Mouse (Mus musculus) myocyte (in vitro differentiated cells): Measurements from ENCODE around the gene Fgf9. TPM values are rescaled to one million over a fixed set of nuclear protein-coding genes. Genes with fewer than 3 reads are reported as not detected.

ENCODE experiments used
- H3K27me3 ChIP-seq: one replicate; pipeline ENCODE4 v1.6.1; 2011; ENCODE audit not compliant: control insufficient read depth, insufficient read depth, insufficient read length
- H3K36me3 ChIP-seq: one replicate; pipeline ENCODE4 v1.6.1; 2011; ENCODE audit not compliant: control insufficient read depth, insufficient read depth
- H3K4me2 ChIP-seq: one replicate; pipeline ENCODE4 v1.6.1; 2011; ENCODE audit warnings: low read depth, control low read depth
- H3K4me3 ChIP-seq: one replicate; pipeline ENCODE4 v1.5.1; 2011; ENCODE audit warnings: mild to moderate bottlenecking, control low read depth, moderate library complexity
- H3K79me2 ChIP-seq: one replicate; pipeline ENCODE4 v1.6.1; 2011; ENCODE audit not compliant: control insufficient read depth, insufficient read depth
- H3ac ChIP-seq: one replicate; pipeline ENCODE4 v1.6.1; 2011; ENCODE audit not compliant: control insufficient read depth, insufficient read length
- CEBPB ChIP-seq: IDR thresholded peaks from 2 replicates; pipeline ENCODE4 v1.6.1; 2011; ENCODE audit warnings: mild to moderate bottlenecking, moderate library complexity; ENCODE audit not compliant: poor library complexity, insufficient read depth, severe bottlenecking
- E2F4 ChIP-seq: IDR thresholded peaks from one replicate; pipeline ENCODE4 v1.6.1; 2011; ENCODE audit warnings: mild to moderate bottlenecking, control low read depth, moderate library complexity; ENCODE audit not compliant: insufficient read depth
- MAX ChIP-seq: IDR thresholded peaks from one replicate; pipeline ENCODE4 v1.6.1; 2011; ENCODE audit warnings: low read depth, mild to moderate bottlenecking, control low read depth
- MYOD1 ChIP-seq, 3 experiments: IDR thresholded peaks; one replicate each; pipeline ENCODE4 v1.6.1; 2011; ENCODE audit warnings: control low read depth in 2 of 3, low read depth in 2 of 3, mild to moderate bottlenecking in 2 of 3, moderate library complexity in 1 of 3; ENCODE audit not compliant: insufficient read length in 2 of 3, control insufficient read depth in 1 of 3
- MYOG ChIP-seq, 3 experiments: IDR thresholded peaks; one replicate each; pipeline ENCODE4 v1.6.1; 2011; ENCODE audit warnings: control low read depth in 2 of 3, low read depth in 2 of 3, mild to moderate bottlenecking in 2 of 3; ENCODE audit not compliant: insufficient read length in 2 of 3, control insufficient read depth in 1 of 3, insufficient read depth in 1 of 3
- POLR2A ChIP-seq: IDR thresholded peaks from one replicate; pipeline ENCODE4 v1.6.1; 2011; ENCODE audit warnings: low read depth, mild to moderate bottlenecking, control low read depth, moderate library complexity; ENCODE audit not compliant: insufficient read length
- POLR2AphosphoS2 ChIP-seq: IDR thresholded peaks from one replicate; pipeline ENCODE4 v1.6.1; 2011; ENCODE audit warnings: low read depth, control low read depth; ENCODE audit not compliant: insufficient read length
- REST ChIP-seq: IDR thresholded peaks from one replicate; pipeline ENCODE4 v1.6.1; 2011; ENCODE audit warnings: mild to moderate bottlenecking, control low read depth, moderate library complexity; ENCODE audit not compliant: insufficient read depth, insufficient read length
- SRF ChIP-seq: IDR thresholded peaks from one replicate; pipeline ENCODE4 v1.6.1; 2011; ENCODE audit warnings: low read depth; ENCODE audit not compliant: control insufficient read depth, insufficient read length
- TCF12 ChIP-seq: IDR thresholded peaks from one replicate; pipeline ENCODE4 v1.6.1; 2011; ENCODE audit warnings: mild to moderate bottlenecking, control low read depth; ENCODE audit not compliant: poor library complexity, insufficient read depth, severe bottlenecking
- TCF3 ChIP-seq: IDR thresholded peaks from one replicate; pipeline ENCODE4 v1.6.1; 2011; ENCODE audit warnings: low read depth, control low read depth; ENCODE audit not compliant: insufficient read length
- USF1 ChIP-seq: IDR thresholded peaks from one replicate; pipeline ENCODE4 v1.6.1; 2011; ENCODE audit warnings: low read depth, mild to moderate bottlenecking, control low read depth, moderate library complexity
- polyA plus RNA-seq: library from polyadenylated mRNA; unstranded; fragments of >200 nt; fragmentation: generic; extraction: Trizol; gene quantifications from one replicate; pipeline ENCODE4 v1.2.1, GENCODE M21; 2012; ENCODE audit warnings: missing spikeins

Gene Fgf9
- polyA plus RNA-seq, 1 experiment: 6.0 TPM

DNA sequence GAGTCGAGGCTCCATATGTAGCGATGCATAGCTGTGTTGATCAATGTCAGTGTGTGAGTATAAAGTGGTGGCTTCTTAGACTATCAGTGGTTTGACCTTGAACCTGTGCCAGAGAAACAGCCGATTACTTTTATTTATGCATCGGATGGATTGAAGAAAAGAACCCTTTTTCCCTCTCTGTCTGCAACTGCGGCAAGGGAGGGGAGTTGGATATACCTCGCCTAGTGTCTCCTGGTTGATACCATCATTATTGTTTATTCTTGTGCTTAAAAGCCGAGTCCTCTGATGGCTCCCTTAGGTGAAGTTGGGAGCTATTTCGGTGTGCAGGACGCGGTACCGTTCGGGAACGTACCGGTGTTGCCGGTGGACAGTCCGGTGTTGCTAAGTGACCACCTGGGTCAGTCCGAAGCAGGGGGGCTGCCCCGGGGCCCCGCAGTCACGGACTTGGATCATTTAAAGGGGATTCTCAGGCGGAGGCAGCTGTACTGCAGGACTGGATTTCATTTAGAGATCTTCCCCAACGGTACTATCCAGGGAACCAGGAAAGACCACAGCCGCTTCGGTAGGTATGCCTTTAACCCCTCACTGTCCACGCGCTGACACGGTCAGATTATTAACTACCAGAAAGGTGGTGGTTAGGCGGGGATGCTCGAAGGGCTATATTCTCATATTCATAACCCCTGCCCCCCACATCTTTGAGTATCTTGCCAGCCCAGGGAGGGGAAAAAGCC is 2.6 kb downstream of the Fgf9 start:
- Histone ChIP-seq H3K4me2 (peak overlapping the region; percentile 97), H3K4me3 (peak overlapping the region; percentile 69), H3ac (peak overlapping the region; percentile 32), H3K79me2 (no peaks in the 10 kb centered on the region), H3K27me3 (peaks cover 11% of the 10 kb centered on the region), H3K36me3 (no peaks in the 10 kb centered on the region)
- TF ChIP-seq REST (no peak), MYOD1 (IDR thresholded peaks at IDR 0.05; ENCODE audit: control insufficient read depth in 1 of 3, insufficient read length in 2 of 3, low read depth in 2 of 3) (no peak)

DNA sequence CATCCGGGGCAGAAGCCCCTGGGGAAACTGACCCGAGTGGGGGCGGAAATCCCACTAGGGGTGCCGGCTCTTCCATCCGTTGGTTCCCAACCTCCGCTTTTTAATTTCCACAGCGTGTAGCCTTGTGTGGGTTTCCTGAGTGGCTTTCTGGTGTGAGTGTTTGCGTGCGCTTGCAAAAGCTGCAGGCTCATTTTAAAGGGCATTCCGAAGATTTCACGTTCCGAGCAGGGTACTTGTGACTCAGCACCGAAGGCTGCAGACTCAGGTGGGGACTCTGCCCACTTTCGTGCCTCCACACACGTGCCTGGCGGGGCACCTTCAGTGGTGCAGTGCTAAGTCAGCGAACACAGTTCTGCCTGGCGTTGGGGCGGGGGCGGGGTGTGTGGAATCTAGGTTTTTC is 3.6 kb downstream of the Fgf9 start:
- peak overlapping the region; percentile 69 for H3K4me3 ChIP-seq
- peaks cover 11% of the 10 kb centered on the region for H3K27me3 ChIP-seq
- H3K79me2 ChIP-seq: no peaks in the 10 kb centered on the region
- peak overlapping the region; percentile 97 for H3K4me2 ChIP-seq
- no peak overlapping the region for H3ac ChIP-seq
- H3K36me3 ChIP-seq: no peaks in the 10 kb centered on the region
- no peak for TF ChIP-seq TCF3
- TF ChIP-seq MAX: no peak
- no peak for TF ChIP-seq POLR2AphosphoS2
- TF ChIP-seq USF1: no peak
- no peak for TF ChIP-seq TCF12
- no peak for TF ChIP-seq MYOD1 (IDR thresholded peaks at IDR 0.05; ENCODE audit: control insufficient read depth in 1 of 3, insufficient read length in 2 of 3, low read depth in 2 of 3)
- no peak for TF ChIP-seq MYOG (IDR thresholded peaks at IDR 0.05; ENCODE audit: control insufficient read depth in 1 of 3, insufficient read depth in 1 of 3, insufficient read length in 2 of 3, low read depth in 2 of 3)
- no peak for TF ChIP-seq CEBPB
- TF ChIP-seq E2F4: no peak
- TF ChIP-seq POLR2A: no peak
- no peak for TF ChIP-seq SRF
- no peak for TF ChIP-seq REST

DNA sequence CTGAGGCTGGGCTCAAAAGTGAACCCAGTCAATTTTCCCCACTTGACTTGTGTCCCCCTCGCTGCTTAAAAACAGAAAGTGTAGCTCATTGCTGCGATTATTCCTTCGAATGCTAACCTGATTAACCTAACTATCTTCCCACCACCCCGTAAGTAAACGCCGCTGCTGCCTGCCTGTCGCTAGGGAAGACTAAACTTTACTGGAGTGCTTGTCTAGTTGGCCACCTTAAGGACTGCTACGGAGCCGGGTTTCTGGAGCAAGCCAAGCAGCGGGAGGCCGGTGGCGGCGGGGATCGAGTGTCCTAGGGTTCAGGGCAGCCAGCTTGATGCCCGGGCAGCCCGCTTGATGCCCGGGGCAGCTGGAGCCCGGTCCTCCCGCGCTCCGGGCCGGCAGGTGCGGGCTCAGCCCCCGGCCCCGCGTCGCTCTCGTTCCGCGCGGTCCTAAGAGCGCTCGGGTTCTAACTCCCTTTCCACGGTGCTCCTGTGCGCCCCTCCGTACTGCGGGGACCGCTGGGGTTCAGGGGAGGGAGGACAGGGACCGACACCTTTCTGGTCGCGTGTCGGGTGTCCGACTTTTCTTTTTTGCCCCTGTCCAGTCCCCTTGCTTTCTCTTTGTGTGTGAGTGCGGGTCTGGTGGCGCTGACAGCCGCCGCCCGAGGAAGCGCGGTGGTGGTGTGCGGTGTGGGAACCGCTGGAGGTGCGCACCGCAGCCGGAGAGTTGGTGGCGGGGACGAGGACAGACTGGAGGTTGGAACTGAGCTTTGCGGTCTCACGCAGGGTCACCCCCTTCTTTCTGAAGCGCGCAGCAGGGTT is 4.5 kb downstream of the Fgf9 start:
- H3K4me2 ChIP-seq: peak overlapping the region; percentile 97
- H3K27me3 ChIP-seq: peaks cover 11% of the 10 kb centered on the region
- peak overlapping the region; percentile 69 for H3K4me3 ChIP-seq
- H3ac ChIP-seq: peak overlapping the region; percentile 67
- peak in 2 of 3 experiments; percentile 67 to 76 for TF ChIP-seq MYOD1 (IDR thresholded peaks at IDR 0.05; ENCODE audit: control insufficient read depth in 1 of 3, insufficient read length in 2 of 3, low read depth in 2 of 3)
- TF ChIP-seq MYOG (IDR thresholded peaks at IDR 0.05; ENCODE audit: control insufficient read depth in 1 of 3, insufficient read depth in 1 of 3, insufficient read length in 2 of 3, low read depth in 2 of 3): peak in 2 of 3 experiments; percentile 53 to 71
- no peak for TF ChIP-seq USF1
- no peaks in the 10 kb centered on the region for H3K36me3 ChIP-seq
- H3K79me2 ChIP-seq: no peaks in the 10 kb centered on the region

DNA sequence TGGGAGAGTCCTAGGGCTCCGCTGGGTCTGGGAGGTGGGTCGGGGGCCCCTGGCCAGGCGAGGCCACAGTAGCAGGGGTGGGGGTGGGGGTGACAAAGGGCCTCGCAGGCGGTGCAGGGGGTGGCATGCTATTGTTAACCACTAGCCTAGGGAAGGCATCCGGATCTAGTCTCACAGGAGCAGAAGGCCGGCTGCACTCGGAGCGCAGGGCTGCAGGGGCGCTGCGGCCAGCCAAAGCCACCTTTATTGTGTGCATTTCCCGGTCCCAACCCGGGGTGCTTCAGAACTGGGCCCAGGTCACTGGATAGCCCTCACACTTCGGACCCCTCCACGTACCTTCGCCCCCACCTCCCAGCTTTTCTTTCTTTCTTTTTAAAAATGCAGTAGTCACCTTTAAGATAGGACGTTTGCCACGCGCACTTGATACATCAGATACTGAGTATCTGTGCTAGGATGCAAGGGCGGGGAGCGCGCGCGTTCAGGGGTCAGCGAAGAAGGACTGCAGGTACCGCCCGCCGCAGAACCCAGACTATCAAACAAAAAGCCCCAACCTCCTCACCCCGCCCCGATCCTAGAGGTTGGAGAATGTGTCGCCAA is 5.2 kb downstream of the Fgf9 start:
- no peak for TF ChIP-seq REST
- no peak for TF ChIP-seq POLR2A
- TF ChIP-seq MYOD1 (IDR thresholded peaks at IDR 0.05; ENCODE audit: control insufficient read depth in 1 of 3, insufficient read length in 2 of 3, low read depth in 2 of 3): no peak
- no peak for TF ChIP-seq USF1
- TF ChIP-seq MAX: no peak
- no peak for TF ChIP-seq TCF12
- TF ChIP-seq SRF: no peak
- TF ChIP-seq TCF3: no peak
- no peak for TF ChIP-seq CEBPB
- H3K4me3 ChIP-seq: peak overlapping the region; percentile 69
- H3K36me3 ChIP-seq: no peaks in the 10 kb centered on the region
- peak overlapping the region; percentile 97 for H3K4me2 ChIP-seq
- H3ac ChIP-seq: peak overlapping the region; percentile 67
- peaks cover 11% of the 10 kb centered on the region for H3K27me3 ChIP-seq
- no peaks in the 10 kb centered on the region for H3K79me2 ChIP-seq

DNA sequence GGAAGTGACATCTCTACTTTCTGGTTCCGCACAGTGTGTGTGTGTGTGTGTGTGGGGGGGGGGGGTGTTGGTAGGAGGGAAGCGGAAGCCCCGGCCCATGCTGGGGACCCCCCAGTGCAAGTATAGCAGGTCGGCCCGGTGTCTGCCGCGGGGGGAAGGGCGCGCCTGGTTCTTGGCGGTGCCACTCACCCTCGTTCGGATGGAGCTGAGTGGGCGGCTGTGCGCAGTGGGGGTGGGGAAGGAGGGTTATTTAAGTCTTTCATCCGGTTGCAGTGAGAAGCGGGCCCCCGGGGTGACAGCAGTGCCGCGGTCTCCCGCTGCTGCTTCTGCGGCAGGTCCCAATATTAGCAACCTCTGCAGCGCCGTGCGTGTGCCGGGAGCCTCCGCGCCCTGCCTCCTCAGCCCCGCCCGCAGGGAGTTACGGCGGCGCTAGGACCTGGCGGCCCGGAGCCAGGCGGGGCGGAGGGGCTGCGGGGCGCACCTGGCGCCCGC is 5.7 kb downstream of the Fgf9 start:
- peak overlapping the region; percentile 67 for H3ac ChIP-seq
- peak overlapping the region; percentile 69 for H3K4me3 ChIP-seq
- peaks cover 11% of the 10 kb centered on the region for H3K27me3 ChIP-seq
- H3K36me3 ChIP-seq: no peaks in the 10 kb centered on the region
- TF ChIP-seq MYOD1 (IDR thresholded peaks at IDR 0.05; ENCODE audit: control insufficient read depth in 1 of 3, insufficient read length in 2 of 3, low read depth in 2 of 3) (peak in 1 of 3 experiments; percentile 46), POLR2A (peak; percentile 34), CEBPB (no peak), USF1 (no peak), E2F4 (no peak), TCF12 (no peak), SRF (no peak), REST (no peak), MAX (no peak), TCF3 (no peak), MYOG (IDR thresholded peaks at IDR 0.05; ENCODE audit: control insufficient read depth in 1 of 3, insufficient read depth in 1 of 3, insufficient read length in 2 of 3, low read depth in 2 of 3) (no peak), POLR2AphosphoS2 (no peak)
- no peaks in the 10 kb centered on the region for H3K79me2 ChIP-seq
- H3K4me2 ChIP-seq: peak overlapping the region; percentile 97
